Mouse (Mus musculus) intestine, postnatal 0 days (tissue): Measurements from ENCODE around the gene Nol6. TPM values are rescaled to one million over a fixed set of nuclear protein-coding genes. Genes with fewer than 3 reads are reported as not detected.

Source experiments
- ATAC-seq: fragments of 200-750 bp; cut with Nextera tagmentation; 2 replicates; pipeline ENCODE4 v1.8.0; 2017; ENCODE audit warnings: mild to moderate bottlenecking, moderate TSS enrichment, moderate library complexity
- H3K27ac ChIP-seq: fragments of 300-500 bp; sonication (generic); 2 replicates; pipeline ENCODE4 v1.5.1; 2014; ENCODE audit warnings: mild to moderate bottlenecking, low read depth, low read length, moderate library complexity
- H3K27me3 ChIP-seq: fragments of 300-500 bp; sonication (generic); replicated peaks from 2 replicates; pipeline ENCODE4 v1.6.1; 2014; ENCODE audit warnings: low read length, mixed read lengths; ENCODE audit not compliant: control insufficient read depth, insufficient read depth
- H3K36me3 ChIP-seq: fragments of 300-500 bp; sonication (generic); 2 replicates; pipeline ENCODE4 v1.6.1; 2014; ENCODE audit warnings: mild to moderate bottlenecking, moderate library complexity; ENCODE audit not compliant: control insufficient read depth, insufficient read depth
- H3K4me1 ChIP-seq: fragments of 300-500 bp; sonication (generic); replicated peaks from 2 replicates; pipeline ENCODE4 v1.6.1; 2014; ENCODE audit warnings: antibody characterized with exemption, low read length, mixed read lengths; ENCODE audit not compliant: control insufficient read depth, insufficient read depth
- H3K4me2 ChIP-seq: fragments of 300-500 bp; sonication (generic); replicated peaks from 2 replicates; pipeline ENCODE4 v1.6.1; 2014; ENCODE audit warnings: low read depth, mild to moderate bottlenecking, moderate library complexity
- H3K4me3 ChIP-seq: fragments of 300-500 bp; sonication (generic); 2 replicates; pipeline ENCODE4 v1.5.1; 2014; ENCODE audit warnings: low read depth, low read length
- H3K9ac ChIP-seq: fragments of 300-500 bp; sonication (generic); 2 replicates; pipeline ENCODE4 v1.6.1; 2014; ENCODE audit warnings: mild to moderate bottlenecking, low read depth, low read length
- H3K9me3 ChIP-seq: fragments of 300-500 bp; sonication (generic); 2 replicates; pipeline ENCODE4 v1.6.1; 2016; ENCODE audit warnings: mixed run types; ENCODE audit not compliant: control insufficient read depth
- CTCF ChIP-seq: sonication (generic); IDR thresholded peaks from 2 replicates; pipeline ENCODE4 v1.5.1; 2016; ENCODE audit warnings: low read depth, mild to moderate bottlenecking, control low read depth, antibody characterized with exemption, moderate library complexity
- WGBS: fragments of 180-500 bp; shearing (Covaris S2); extraction: QIAGEN DNeasy Blood & Tissue Kit; methylation state at CpG from one replicate; pipeline ENCODE4 v1.1.7; 2014; 5-methylcytosine and 5-hydroxymethylcytosine counted together
- polyA plus RNA-seq: library from polyadenylated mRNA; unstranded; fragments of >200 nt; fragmentation: Nextera tagmentation; extraction: Ambion mirVana; gene quantifications from 2 replicates; pipeline ENCODE4 v1.2.1, GENCODE M21; 2015

Nol6 gene
- polyA plus RNA-seq, 1 experiment from 2014 or later = 8.4 TPM

DNA sequence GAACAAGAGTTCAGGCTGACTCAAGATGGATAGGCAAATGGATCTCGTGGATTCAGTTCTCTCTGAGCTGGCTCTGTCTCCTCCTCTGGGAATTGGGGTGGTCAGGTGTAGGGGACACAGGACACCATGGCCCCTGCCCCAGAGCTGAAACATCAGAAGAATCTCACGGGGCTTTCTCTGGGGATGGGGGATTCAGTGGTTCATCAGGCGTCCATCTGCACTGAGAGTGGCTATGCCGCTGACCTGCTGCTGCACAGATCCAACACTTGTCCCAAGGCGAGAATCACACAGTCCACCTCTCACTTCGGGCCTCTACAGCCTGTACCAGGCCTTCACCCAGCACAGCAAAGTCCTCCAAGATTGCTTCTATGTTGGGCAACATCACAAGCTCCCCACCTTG, 9.2 kb downstream of the Nol6 start:
- Histone ChIP-seq H3K4me1 (no peaks in the 10 kb centered on the region), H3K36me3 (peaks cover 62% of the 10 kb centered on the region), H3K4me2 (no peak overlapping the region), H3K9me3 (no peaks in the 10 kb centered on the region), H3K9ac (no peak overlapping the region), H3K4me3 (no peak overlapping the region), H3K27ac (no peak overlapping the region), H3K27me3 (no peaks in the 10 kb centered on the region)
- 91% methylated on average over 6 of the region's 6 CpGs for WGBS
- no peak for ATAC-seq
- TF ChIP-seq CTCF = no peak

DNA sequence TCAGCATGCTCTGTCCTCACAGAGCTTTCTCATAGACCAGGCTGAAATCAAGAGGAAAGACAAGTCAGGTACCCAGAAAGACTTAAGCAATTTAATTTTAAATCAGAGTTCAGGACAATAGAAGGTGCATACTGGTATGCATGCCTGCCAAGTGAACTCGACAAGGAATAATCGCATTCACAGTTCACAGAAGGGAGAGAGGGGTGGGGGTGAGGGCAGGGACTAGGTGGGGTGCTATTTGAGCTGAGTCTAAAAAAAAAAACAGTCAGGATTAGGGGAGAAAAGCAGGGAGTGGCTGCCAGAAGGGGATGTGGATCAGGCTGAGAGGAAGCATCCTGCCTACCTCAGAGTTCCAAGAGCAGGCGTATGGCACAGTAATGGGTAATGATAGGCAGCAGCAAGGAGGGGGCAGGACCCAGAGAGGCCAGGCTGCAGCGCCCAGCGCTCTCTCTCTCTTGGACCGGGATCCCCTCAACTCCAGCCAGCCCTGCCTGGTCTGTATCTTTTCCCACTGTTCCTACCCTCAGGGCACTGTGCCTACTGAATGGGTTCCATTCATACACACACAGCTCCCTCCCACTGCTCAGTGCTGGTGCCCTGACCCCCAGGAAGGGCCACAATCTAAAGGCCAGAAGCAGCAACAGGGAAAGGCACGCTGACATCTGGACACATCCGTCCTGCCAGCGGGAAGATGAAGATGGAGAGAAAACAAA, 9.7 kb downstream of the Nol6 start:
- H3K36me3 ChIP-seq = peaks cover 57% of the 10 kb centered on the region
- H3K4me2 ChIP-seq = no peak overlapping the region
- H3K4me3 ChIP-seq = no peak overlapping the region
- H3K27me3 ChIP-seq = no peaks in the 10 kb centered on the region
- H3K9me3 ChIP-seq = no peaks in the 10 kb centered on the region
- no peak overlapping the region for H3K9ac ChIP-seq
- ATAC-seq = no peak
- H3K4me1 ChIP-seq = no peaks in the 10 kb centered on the region
- 89% methylated on average over 9 of the region's 9 CpGs for WGBS
- no peak overlapping the region for H3K27ac ChIP-seq
- TF ChIP-seq CTCF = no peak

- peaks cover 2% of the 10 kb centered on the region; the same call in 1 of the 2 replicates for H3K36me3 ChIP-seq
- WGBS = 49% methylated on average over 10 of the region's 10 CpGs
- no peak for ATAC-seq
- H3K27me3 ChIP-seq = no peaks in the 10 kb centered on the region
- H3K4me1 ChIP-seq = no peaks in the 10 kb centered on the region
- H3K27ac ChIP-seq = no peak overlapping the region
- no peak overlapping the region for H3K4me2 ChIP-seq
- H3K4me3 ChIP-seq = no peak overlapping the region
- H3K9me3 ChIP-seq = no peaks in the 10 kb centered on the region
- no peak overlapping the region for H3K9ac ChIP-seq
- no peak for TF ChIP-seq CTCF
These were observed 15.4 kb downstream of the Nol6 start for GRCm38 (mm10) chr4:41108717-41109425.

DNA sequence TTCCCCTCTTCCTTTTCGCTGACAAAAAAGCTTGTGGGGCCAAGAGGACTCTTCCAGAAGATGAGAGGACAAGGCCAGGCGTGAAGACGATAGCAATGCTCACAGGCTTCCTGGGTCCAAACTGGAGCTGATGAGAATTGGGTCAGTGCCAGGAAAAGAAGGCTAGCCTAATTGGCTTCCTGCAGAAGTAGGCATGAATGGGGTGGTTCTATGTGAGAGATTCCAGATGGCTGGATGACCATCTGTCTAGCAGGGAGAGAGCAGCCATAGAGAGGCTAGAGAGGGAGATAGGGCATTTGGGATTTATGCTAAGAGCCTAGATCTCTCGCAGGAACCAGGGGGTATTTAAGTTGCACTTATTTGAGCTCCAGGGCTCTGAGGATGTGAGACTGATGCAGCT, 16.8 kb downstream of the Nol6 start:
- H3K27me3 ChIP-seq = no peaks in the 10 kb centered on the region
- H3K9ac ChIP-seq = no peak overlapping the region
- H3K4me3 ChIP-seq = no peak overlapping the region
- ATAC-seq = no peak
- 62% methylated on average over 4 of the region's 4 CpGs for WGBS
- no peaks in the 10 kb centered on the region for H3K4me1 ChIP-seq
- no peaks in the 10 kb centered on the region for H3K9me3 ChIP-seq
- TF ChIP-seq CTCF = no peak
- no peak overlapping the region for H3K4me2 ChIP-seq
- H3K27ac ChIP-seq = no peak overlapping the region
- H3K36me3 ChIP-seq = no peaks in the 10 kb centered on the region

DNA sequence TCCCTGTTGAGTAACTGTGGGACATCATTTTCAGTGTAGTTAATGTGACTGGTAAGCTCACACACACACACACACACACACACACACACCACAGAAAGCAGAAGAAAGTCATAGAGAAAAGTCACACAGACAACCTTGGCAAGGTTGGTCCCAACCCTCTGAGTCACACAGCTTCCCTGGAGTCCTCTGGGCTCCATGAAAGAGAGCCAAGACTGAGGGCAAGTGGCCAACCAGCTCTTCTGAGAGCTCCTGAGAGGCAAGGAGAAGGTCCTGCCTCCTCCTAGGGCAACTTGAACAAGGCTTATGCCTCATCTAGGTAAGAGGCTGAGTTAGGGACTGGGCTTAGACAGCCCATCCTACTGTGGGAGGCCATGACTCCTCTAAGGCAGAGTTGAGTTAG, 21.4 kb downstream of the Nol6 start:
- Histone ChIP-seq H3K4me1 (no peaks in the 10 kb centered on the region), H3K4me2 (no peak overlapping the region), H3K9ac (no peak overlapping the region), H3K27ac (no peak overlapping the region), H3K36me3 (no peaks in the 10 kb centered on the region), H3K27me3 (peaks cover 4% of the 10 kb centered on the region; the same call in 1 of the 2 replicates), H3K9me3 (no peaks in the 10 kb centered on the region), H3K4me3 (no peak overlapping the region)
- no peak for ATAC-seq
- TF ChIP-seq CTCF = no peak

- H3K4me3 ChIP-seq = no peak overlapping the region
- no peak for TF ChIP-seq CTCF
These were observed 23.3 kb downstream of the Nol6 start for GRCm38 (mm10) chr4:41100986-41101385.

More at GRCm38 (mm10) chr4:41100986-41101385, 23.3 kb downstream of the Nol6 start:
- no peak overlapping the region for H3K27ac ChIP-seq
- no peak overlapping the region for H3K9ac ChIP-seq
- no peak for ATAC-seq
- no peaks in the 10 kb centered on the region for H3K36me3 ChIP-seq
- no peaks in the 10 kb centered on the region for H3K9me3 ChIP-seq
- 72% methylated on average over 1 of the region's 1 CpGs for WGBS
- peaks cover 7% of the 10 kb centered on the region for H3K4me1 ChIP-seq
- H3K27me3 ChIP-seq = peaks cover 12% of the 10 kb centered on the region; the same call in 1 of the 2 replicates
- H3K4me2 ChIP-seq = no peak overlapping the region
